Mouse (Mus musculus): Measurements from ENCODE around the gene 1600015I10Rik. TPM values are rescaled to one million over a fixed set of nuclear protein-coding genes. Genes with fewer than 3 reads are reported as not detected.

Gene 1600015I10Rik
- polyA plus RNA-seq, 1 experiment = not detected

DNA sequence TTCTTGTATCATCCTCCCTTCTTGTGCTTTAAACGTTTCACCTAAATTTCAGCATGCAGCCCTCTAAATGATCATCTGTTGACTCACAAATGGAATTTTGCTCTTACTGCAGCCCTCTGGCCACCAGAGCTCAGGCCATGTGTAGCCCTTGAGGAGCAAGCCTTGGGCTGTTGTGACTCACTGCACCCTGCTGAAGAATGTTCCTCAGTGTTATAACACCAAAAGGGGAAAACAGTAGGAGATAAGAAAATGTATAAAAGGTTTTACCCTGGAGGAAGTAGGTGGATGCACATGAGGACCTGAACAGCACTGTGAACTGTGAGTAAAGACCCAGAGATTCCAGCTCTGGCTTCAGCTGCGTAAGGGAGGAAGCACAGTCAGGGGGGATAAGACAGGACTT lies 45.0 kb downstream of the 1600015I10Rik start, which contains the start of gene Doxl2:
TSS of gene Doxl2 (plus strand) at position 301 of the 400 bp plus-strand sequence.
- TF ChIP-seq POLR2A (IDR thresholded peaks at IDR 0.05; ENCODE audit: borderline replicate concordance, extremely low read depth, insufficient read depth, insufficient read length, poor library complexity, severe bottlenecking) = no peak
- TF ChIP-seq CTCF (IDR thresholded peaks at IDR 0.05; ENCODE audit: borderline replicate concordance, extremely low read depth, insufficient read depth, insufficient read length) = no peak
- DNase-seq (ENCODE audit: low read depth) = no peak

DNA sequence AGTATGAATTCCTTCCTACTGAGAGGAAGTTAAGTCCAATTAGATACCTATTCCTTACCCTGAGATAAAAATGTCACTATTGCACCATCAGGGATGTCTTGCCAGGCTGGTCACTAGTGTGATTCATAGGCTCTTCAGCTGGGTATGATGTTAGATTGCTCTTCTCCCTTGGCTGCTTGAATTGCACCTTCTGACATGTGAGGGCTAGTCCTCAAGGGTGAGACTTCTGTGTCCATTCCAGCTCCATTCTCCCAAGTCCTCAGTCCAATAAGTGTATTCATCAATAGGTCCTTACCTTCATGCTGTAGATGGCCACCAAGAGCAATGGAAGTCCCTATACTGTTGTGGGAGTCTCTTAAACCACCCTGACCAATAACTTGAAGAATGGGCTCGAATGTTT lies 49.9 kb downstream of the 1600015I10Rik start:
- TF ChIP-seq CTCF (IDR thresholded peaks at IDR 0.05; ENCODE audit: borderline replicate concordance, extremely low read depth, insufficient read depth, insufficient read length) = no peak
- no peak for TF ChIP-seq POLR2A (IDR thresholded peaks at IDR 0.05; ENCODE audit: borderline replicate concordance, extremely low read depth, insufficient read depth, insufficient read length, poor library complexity, severe bottlenecking)
- no peak for DNase-seq (ENCODE audit: low read depth)

DNA sequence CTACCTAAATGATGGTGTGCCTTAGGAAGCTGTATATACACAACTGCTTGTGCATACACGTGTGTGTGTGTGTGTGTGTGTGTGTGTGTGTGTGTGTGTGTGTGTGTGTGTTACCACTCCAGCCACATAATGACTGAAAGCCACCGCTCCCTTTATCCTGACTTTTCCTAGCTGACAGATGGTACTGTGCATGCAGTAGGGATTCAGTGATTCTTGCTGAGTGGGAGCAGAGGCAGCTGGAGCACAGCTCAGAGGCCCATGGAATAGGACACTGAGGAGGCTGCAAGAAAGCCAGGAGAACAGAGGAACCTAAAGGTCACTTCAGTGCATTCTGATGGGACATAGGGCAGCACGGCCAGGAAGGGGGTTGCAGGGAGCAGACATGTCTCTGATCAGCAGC lies 52.6 kb downstream of the 1600015I10Rik start:
- DNase-seq (ENCODE audit: low read depth) = no peak
- TF ChIP-seq POLR2A (IDR thresholded peaks at IDR 0.05; ENCODE audit: borderline replicate concordance, extremely low read depth, insufficient read depth, insufficient read length, poor library complexity, severe bottlenecking) (no peak), CTCF (IDR thresholded peaks at IDR 0.05; ENCODE audit: borderline replicate concordance, extremely low read depth, insufficient read depth, insufficient read length) (no peak)

Other genes starting within 250 kb of the 1600015I10Rik start
- gene Gimap4, start 245.3 kb upstream of the 1600015I10Rik start, polyA plus RNA-seq (2012; rRNA removed) = 1.2 and 1.6 TPM in 2 replicates
- 3.5 and 5.2 TPM in 2 replicates for gene Gimap6, start 221.7 kb upstream of the 1600015I10Rik start, polyA plus RNA-seq (2012; rRNA removed)
- gene Gm28053, start 211.3 kb upstream of the 1600015I10Rik start, polyA plus RNA-seq (2012; rRNA removed) = 0.40 TPM in 1 of 2 replicates, not detected in the other
- gene Gimap7, start 211.3 kb upstream of the 1600015I10Rik start, polyA plus RNA-seq (2012; rRNA removed) = not detected in 2 replicates
- gene Gimap1, start 190.8 kb upstream of the 1600015I10Rik start, polyA plus RNA-seq (2012; rRNA removed) = 1.0 and 2.2 TPM in 2 replicates
- 0.87 and 1.2 TPM in 2 replicates for gene Gimap5, start 183.7 kb upstream of the 1600015I10Rik start, polyA plus RNA-seq (2012; rRNA removed)
- not detected in 2 replicates for gene Gimap3, start 159.0 kb upstream of the 1600015I10Rik start, polyA plus RNA-seq (2012; rRNA removed)
- gene Tmem176a, start 89.0 kb upstream of the 1600015I10Rik start, polyA plus RNA-seq (2012; rRNA removed) = 12.7 and 14.0 TPM in 2 replicates
- 92.9 and 101 TPM in 2 replicates for gene Tmem176b, start 88.4 kb upstream of the 1600015I10Rik start, polyA plus RNA-seq (2012; rRNA removed)
- 0.03 and 0.04 TPM in 2 replicates for gene Aoc1, start 57.0 kb upstream of the 1600015I10Rik start, polyA plus RNA-seq (2012; rRNA removed)
- not detected in 2 replicates for gene Doxl2, start 45.1 kb downstream of the 1600015I10Rik start, polyA plus RNA-seq (2012; rRNA removed)
- not detected in 2 replicates for gene Svs1, start 57.0 kb downstream of the 1600015I10Rik start, polyA plus RNA-seq (2012; rRNA removed)
- 0.44 and 1.3 TPM in 2 replicates for gene Gpnmb, start 106.7 kb downstream of the 1600015I10Rik start, polyA plus RNA-seq (2012; rRNA removed)
- gene Malsu1, start 143.9 kb downstream of the 1600015I10Rik start, polyA plus RNA-seq (2012; rRNA removed) = 18.6 and 27.7 TPM in 2 replicates